Mouse (Mus musculus): ENCODE measurements around the gene Ppfia1. TPM values are rescaled to one million over a fixed set of nuclear protein-coding genes. Genes with fewer than 3 reads are reported as not detected.

Gene Ppfia1
- total RNA-seq (2012; rRNA removed) (29.3 and 33.5 TPM in 2 replicates), total RNA-seq (2014; rRNA removed) (41.3 and 51.2 TPM in 2 replicates), polyA plus RNA-seq (2012; ENCODE audit: insufficient read length, low read depth) (41.6 and 46.6 TPM in 2 replicates)

DNA sequence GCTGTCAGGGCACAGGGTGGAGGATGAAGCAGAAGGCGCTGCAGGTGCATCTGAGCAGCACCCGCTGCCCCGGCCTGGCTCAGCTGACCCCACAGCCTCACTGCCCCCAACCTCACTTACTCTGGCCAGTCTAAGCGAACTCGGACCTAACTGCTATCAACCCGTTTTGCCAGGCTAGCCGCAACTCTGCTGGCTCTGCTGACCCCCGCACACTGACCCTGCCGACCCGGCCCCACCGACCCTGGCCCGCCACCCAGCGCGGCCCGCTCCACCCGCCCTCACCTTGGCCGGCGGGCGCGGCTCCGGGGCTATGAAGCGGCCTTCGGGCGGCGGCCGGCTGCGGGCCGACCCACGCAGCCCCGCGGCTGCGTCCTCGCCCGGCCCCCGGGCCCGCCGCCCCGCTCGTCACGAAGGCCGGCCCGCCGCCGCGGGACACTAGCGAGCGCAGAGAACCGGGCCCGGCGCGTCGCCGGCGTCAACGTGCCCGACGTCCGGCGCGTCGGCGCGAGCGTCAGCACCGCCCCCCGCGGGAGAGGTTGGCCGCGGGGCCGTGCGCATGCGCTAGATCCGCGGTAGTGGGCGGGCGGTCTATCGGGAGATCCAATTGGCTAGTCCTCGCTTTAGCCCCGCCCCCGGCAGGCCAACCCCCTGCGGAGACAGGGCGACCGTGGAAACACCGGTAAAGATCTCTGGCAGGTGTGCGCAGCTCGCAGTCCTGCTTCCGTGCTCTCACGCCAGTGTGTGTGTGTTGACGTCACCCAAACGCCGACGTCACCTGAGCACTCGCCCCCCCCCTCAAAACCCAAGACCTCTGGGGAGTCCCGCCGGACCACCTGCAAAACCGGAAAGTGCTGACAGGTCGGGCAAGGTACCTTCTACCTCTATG is at the start of gene Ppfia1:
Gene Ppfia1 (minus strand): TSS at position 493 of the 886 bp plus-strand sequence.
- dilution Hi-C loops (cut with MboI; ENCODE audit: extremely low pct_ligation_motif_present, extremely low pct_unique_long_range_greater_than_20kb, low sequenced_read_pairs) = no loop called here
- no peak within 1 kb of the TSS for H3K27ac ChIP-seq (ENCODE audit: insufficient read depth, low read depth)
- in situ Hi-C loops (cut with MboI; ENCODE audit: low pct_ligation_motif_present, low pct_unique_long_range_greater_than_20kb, low sequenced_read_pairs) = no loop called here

DNA sequence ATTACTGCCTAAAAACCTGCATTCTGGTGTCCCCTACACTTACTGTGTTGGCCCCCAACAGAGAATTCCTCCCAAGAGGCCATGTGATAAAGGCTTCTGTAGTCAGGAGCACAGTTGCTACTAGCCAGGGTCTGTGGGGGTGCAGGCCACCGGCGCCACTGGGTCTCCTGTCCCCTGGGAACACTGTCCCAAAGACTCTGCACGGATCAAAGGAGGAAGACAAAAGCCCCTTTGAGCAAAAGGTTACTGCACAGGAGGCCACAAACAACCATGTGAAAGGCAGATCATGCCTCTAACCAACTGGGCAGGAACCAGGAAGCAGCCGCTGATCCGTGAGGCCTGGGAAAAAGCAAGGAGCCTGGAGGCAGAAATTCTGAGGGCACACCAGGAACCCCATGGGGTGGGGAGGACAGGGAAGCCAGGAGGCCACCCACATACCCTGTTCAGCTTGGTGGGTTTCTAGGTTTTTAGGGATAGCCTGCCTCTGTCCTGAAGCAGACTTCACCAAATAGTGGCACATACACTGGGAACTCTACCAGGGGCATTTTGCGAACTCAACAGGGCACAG is 46.9 kb upstream of the Ppfia1 start:
- in situ Hi-C loops (cut with MboI; ENCODE audit: low pct_ligation_motif_present, low pct_unique_long_range_greater_than_20kb, low sequenced_read_pairs) (no loop called here), dilution Hi-C loops (cut with MboI; ENCODE audit: extremely low pct_ligation_motif_present, extremely low pct_unique_long_range_greater_than_20kb, low sequenced_read_pairs) (no loop called here)
- H3K79me2 ChIP-seq (replicated peaks; ENCODE audit: control insufficient read depth, extremely low read depth, insufficient read depth, poor library complexity, severe bottlenecking) = no peaks in the 10 kb centered on the region
- H3K36me3 ChIP-seq (replicated peaks in 1 of 2; ENCODE audit: control insufficient read depth in 1 of 2, insufficient read depth in 1 of 2, low read length in 1 of 2) = no peaks in the 10 kb centered on the region
- H3K27ac ChIP-seq (ENCODE audit: insufficient read depth, low read depth) = no peak overlapping the region
- no peak overlapping the region for H3K4me2 ChIP-seq (ENCODE audit: insufficient read depth, low read depth, poor library complexity, severe bottlenecking)
- H3K9me3 ChIP-seq (replicated peaks; ENCODE audit: low read length) = no peaks in the 10 kb centered on the region
- no peak overlapping the region for H3K4me3 ChIP-seq (replicated peaks in 1 of 3; ENCODE audit: low read depth in 2 of 3, low read length in 2 of 3, poor library complexity in 1 of 3)
- H3K9ac ChIP-seq (ENCODE audit: insufficient read depth, low read depth) = no peak overlapping the region
- peaks cover 93% of the 10 kb centered on the region for H3K27me3 ChIP-seq (replicated peaks)
- DNase-seq (ENCODE audit: extremely low read depth) = no peak
- H3K4me1 ChIP-seq (ENCODE audit: control insufficient read depth in 1 of 2, insufficient read depth in 2 of 2) = no peaks in the 10 kb centered on the region
- TF ChIP-seq ZC3H11A (IDR thresholded peaks at IDR 0.05; ENCODE audit: low read depth, low read length) = no peak
- no peak for TF ChIP-seq IRF4 (IDR thresholded peaks at IDR 0.05; ENCODE audit: low read depth, low read length)
- TF ChIP-seq MXI1 (IDR thresholded peaks at IDR 0.05; ENCODE audit: low read depth, low read length) = no peak
- TF ChIP-seq JUND (conservative IDR thresholded peaks at IDR 0.05; ENCODE audit: low read depth, low read length) = no peak
- no peak for TF ChIP-seq ZNF384 (IDR thresholded peaks at IDR 0.05; ENCODE audit: low read depth, low read length)
- no peak for TF ChIP-seq SMC3 (IDR thresholded peaks at IDR 0.05; ENCODE audit: low read depth, low read length)
- no peak for TF ChIP-seq POLR2A (IDR thresholded peaks at IDR 0.05; ENCODE audit: low read depth, low read length)
- TF ChIP-seq MAFK (IDR thresholded peaks at IDR 0.05; ENCODE audit: insufficient replicate concordance, low read length) = no peak
- no peak for TF ChIP-seq BHLHE40 (IDR thresholded peaks at IDR 0.05; ENCODE audit: low read depth, low read length)
- no peak for TF ChIP-seq NRF1 (IDR thresholded peaks at IDR 0.05; ENCODE audit: low read depth, low read length)
- TF ChIP-seq MYC (IDR thresholded peaks at IDR 0.05; ENCODE audit: low read depth, low read length) = no peak
- TF ChIP-seq JUN (IDR thresholded peaks at IDR 0.05; ENCODE audit: insufficient read depth, low read depth, low read length) = no peak
- no peak for TF ChIP-seq GABPA (IDR thresholded peaks at IDR 0.05; ENCODE audit: insufficient replicate concordance, low read depth, low read length)
- TF ChIP-seq CTCF (conservative IDR thresholded peaks at IDR 0.05 in 1 of 2, IDR thresholded peaks at IDR 0.05 in 1 of 2; ENCODE audit: low read depth in 2 of 2, low read length in 2 of 2) = no peak
- TF ChIP-seq ZMIZ1 (IDR thresholded peaks at IDR 0.05; ENCODE audit: low read depth, low read length) = no peak

More for the DNA sequence above, at the start of gene Ppfia1:
- H3K27me3 ChIP-seq (replicated peaks) = peaks cover 36% of the 10 kb centered on the region
- peaks cover 14 to 30% of the 10 kb centered on the region in 2 experiments for H3K36me3 ChIP-seq (replicated peaks in 1 of 2; ENCODE audit: control insufficient read depth in 1 of 2, insufficient read depth in 1 of 2, low read length in 1 of 2)
- peak within 1 kb of the TSS; percentile 89 for H3K9ac ChIP-seq (ENCODE audit: insufficient read depth, low read depth)
- peak within 1 kb of the TSS; percentile 97 for H3K4me2 ChIP-seq (ENCODE audit: insufficient read depth, low read depth, poor library complexity, severe bottlenecking)
- H3K4me1 ChIP-seq (ENCODE audit: control insufficient read depth in 1 of 2, insufficient read depth in 2 of 2) = peaks cover 11 to 31% of the 10 kb centered on the region in 2 experiments
- TF ChIP-seq PAX5 (IDR thresholded peaks at IDR 0.05; ENCODE audit: low read length) = no peak
- peak; percentile 52; the same call in 1 of the 2 replicates for TF ChIP-seq BHLHE40 (IDR thresholded peaks at IDR 0.05; ENCODE audit: low read depth, low read length)
- TF ChIP-seq TCF12 (IDR thresholded peaks at IDR 0.05; ENCODE audit: low read depth, low read length) = peak; percentile 73; the same call in 1 of the 2 replicates
- no peak for TF ChIP-seq ZNF384 (IDR thresholded peaks at IDR 0.05; ENCODE audit: low read depth, low read length)
- TF ChIP-seq MAX (IDR thresholded peaks at IDR 0.05; ENCODE audit: low read length) = peak; percentile 34; the same call in 1 of the 2 replicates
- TF ChIP-seq KAT2A (IDR thresholded peaks at IDR 0.05; ENCODE audit: insufficient replicate concordance, low read length) = peak; percentile 50; the same call in 1 of the 2 replicates
- TF ChIP-seq MEF2A (IDR thresholded peaks at IDR 0.05; ENCODE audit: borderline replicate concordance, low read depth, low read length) = no peak
- peak; percentile 52 for TF ChIP-seq SIN3A (IDR thresholded peaks at IDR 0.05; ENCODE audit: low read length)
- no peak for TF ChIP-seq MYC (IDR thresholded peaks at IDR 0.05; ENCODE audit: low read depth, low read length)
- TF ChIP-seq ZKSCAN1 (IDR thresholded peaks at IDR 0.05; ENCODE audit: borderline replicate concordance, low read depth, low read length) = no peak
- TF ChIP-seq MAFK (IDR thresholded peaks at IDR 0.05; ENCODE audit: insufficient replicate concordance, low read length) = no peak
- TF ChIP-seq GABPA (IDR thresholded peaks at IDR 0.05; ENCODE audit: insufficient replicate concordance, low read depth, low read length) = 0 out of 2 replicates have a peak, but pooled peaks have one; percentile 10
- peak; percentile 99 for TF ChIP-seq NRF1 (IDR thresholded peaks at IDR 0.05; ENCODE audit: low read depth, low read length)
- TF ChIP-seq UBTF (IDR thresholded peaks at IDR 0.05; ENCODE audit: low read depth, low read length) = no peak
- no peak for TF ChIP-seq RCOR1 (conservative IDR thresholded peaks at IDR 0.05; ENCODE audit: low read depth, low read length)
- no peak for TF ChIP-seq JUND (conservative IDR thresholded peaks at IDR 0.05; ENCODE audit: low read depth, low read length)
- TF ChIP-seq USF2 (conservative IDR thresholded peaks at IDR 0.05; ENCODE audit: low read depth, low read length) = no peak
- no peak for TF ChIP-seq CTCF (conservative IDR thresholded peaks at IDR 0.05 in 1 of 2, IDR thresholded peaks at IDR 0.05 in 1 of 2; ENCODE audit: low read depth in 2 of 2, low read length in 2 of 2)
- TF ChIP-seq USF1 (IDR thresholded peaks at IDR 0.05; ENCODE audit: low read depth, low read length) = no peak
- TF ChIP-seq ZMIZ1 (IDR thresholded peaks at IDR 0.05; ENCODE audit: low read depth, low read length) = 0 out of 2 replicates have a peak, but pooled peaks have one; percentile 44
- TF ChIP-seq JUN (IDR thresholded peaks at IDR 0.05; ENCODE audit: insufficient read depth, low read depth, low read length) = no peak
- TF ChIP-seq NELFE (IDR thresholded peaks at IDR 0.05; ENCODE audit: low read depth, low read length) = peak; percentile 72
- no peak for TF ChIP-seq MAZ (IDR thresholded peaks at IDR 0.05; ENCODE audit: low read depth, low read length)
- TF ChIP-seq RAD21 (IDR thresholded peaks at IDR 0.05; ENCODE audit: low read depth, low read length) = no peak
- TF ChIP-seq HCFC1 (IDR thresholded peaks at IDR 0.05; ENCODE audit: low read depth, low read length) = peak; percentile 66
- no peak for TF ChIP-seq CHD1 (IDR thresholded peaks at IDR 0.05; ENCODE audit: low read depth, low read length)
- TF ChIP-seq EP300 (IDR thresholded peaks at IDR 0.05; ENCODE audit: low read length) = no peak
- TF ChIP-seq TBP (conservative IDR thresholded peaks at IDR 0.05; ENCODE audit: low read depth, low read length) = no peak
- TF ChIP-seq POLR2A (IDR thresholded peaks at IDR 0.05; ENCODE audit: low read depth, low read length) = peak; percentile 73
- peak; percentile 83 for TF ChIP-seq ELF1 (IDR thresholded peaks at IDR 0.05; ENCODE audit: low read depth, low read length)
- TF ChIP-seq E2F4 (IDR thresholded peaks at IDR 0.05; ENCODE audit: insufficient replicate concordance, low read depth, low read length) = no peak
- TF ChIP-seq ETS1 (conservative IDR thresholded peaks at IDR 0.05; ENCODE audit: low read depth, low read length) = peak; percentile 50; the same call in 1 of the 2 replicates
- TF ChIP-seq POLR2AphosphoS2 (IDR thresholded peaks at IDR 0.05; ENCODE audit: low read depth, low read length) = no peak
- TF ChIP-seq IRF4 (IDR thresholded peaks at IDR 0.05; ENCODE audit: low read depth, low read length) = peak; percentile 48
- no peak for TF ChIP-seq SMC3 (IDR thresholded peaks at IDR 0.05; ENCODE audit: low read depth, low read length)
- TF ChIP-seq ZC3H11A (IDR thresholded peaks at IDR 0.05; ENCODE audit: low read depth, low read length) = no peak
- TF ChIP-seq CHD2 (IDR thresholded peaks at IDR 0.05; ENCODE audit: low read length) = 0 out of 2 replicates have a peak, but pooled peaks have one; percentile 20
- peak; percentile 66; the same call in 1 of the 2 replicates for TF ChIP-seq MXI1 (IDR thresholded peaks at IDR 0.05; ENCODE audit: low read depth, low read length)
- DNase-seq (ENCODE audit: extremely low read depth) = peak; percentile 92
- no peaks in the 10 kb centered on the region for H3K9me3 ChIP-seq (replicated peaks; ENCODE audit: low read length)
- peak within 1 kb of the TSS; percentile 81 to 100 (median 88) for H3K4me3 ChIP-seq (replicated peaks in 1 of 3; ENCODE audit: low read depth in 2 of 3, low read length in 2 of 3, poor library complexity in 1 of 3)
- H3K79me2 ChIP-seq (replicated peaks; ENCODE audit: control insufficient read depth, extremely low read depth, insufficient read depth, poor library complexity, severe bottlenecking) = peaks cover 22% of the 10 kb centered on the region
